Mouse (Mus musculus): ENCODE measurements around the gene Insc. TPM values are rescaled to one million over a fixed set of nuclear protein-coding genes. Genes with fewer than 3 reads are reported as not detected.

Insc gene
- total RNA-seq, 2 experiments from 2014 or later, result 1.8 to 2.0 TPM

DNA sequence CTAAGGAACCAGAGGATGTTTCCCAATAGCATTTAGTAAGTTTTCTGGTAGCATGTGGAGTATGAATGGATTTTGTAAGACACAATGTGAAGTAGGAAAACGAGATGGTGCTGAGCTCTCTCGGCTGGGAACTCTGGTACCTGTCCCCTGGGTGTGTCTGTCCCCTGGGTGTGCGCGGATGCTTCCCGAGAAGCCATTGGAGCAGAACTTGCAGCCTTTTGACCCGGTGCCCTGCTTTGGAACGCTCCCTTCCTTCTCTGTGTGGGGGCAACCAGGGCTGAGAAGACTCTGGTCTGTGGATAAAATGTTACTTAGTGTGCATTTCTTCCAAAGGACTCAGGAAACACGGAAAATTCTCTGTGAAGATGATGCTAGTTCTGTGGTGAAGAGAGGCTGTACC, 75.3 kb downstream of the Insc start:
- DNase-seq (ENCODE audit: low spot score in 2 of 2), result no peak

GRCm38 (mm10) chr7:114822736-114823135, 79.2 kb downstream of the Insc start:
- DNase-seq (ENCODE audit: low spot score in 2 of 2), result no peak

- no peak for DNase-seq (ENCODE audit: low spot score in 2 of 2)
Measured at GRCm38 (mm10) chr7:114827360-114827759, 83.9 kb downstream of the Insc start.

- DNase-seq (ENCODE audit: low spot score in 2 of 2), result peak in 1 of 2 experiments; percentile 28
Measured at GRCm38 (mm10) chr7:114832257-114832940, 88.9 kb downstream of the Insc start.

DNA sequence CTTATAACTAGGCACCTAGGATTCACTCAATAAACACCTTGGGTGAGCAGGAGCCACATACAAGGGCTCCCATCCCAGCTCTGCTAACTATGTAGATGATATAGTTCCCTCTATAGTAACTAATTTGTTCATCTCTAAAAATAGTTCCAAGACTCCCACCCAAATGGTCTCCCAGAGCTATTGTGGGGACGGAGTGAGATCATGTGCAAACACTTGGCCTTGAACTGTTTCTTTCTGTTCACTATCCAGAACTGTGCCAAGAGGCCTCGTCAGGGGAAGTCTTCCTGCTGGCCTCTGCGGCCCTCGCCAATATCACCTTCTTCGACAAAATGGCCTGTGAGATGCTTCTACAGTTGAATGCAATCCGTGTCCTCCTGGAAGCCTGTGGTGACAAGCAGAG, 91.0 kb downstream of the Insc start:
- DNase-seq (ENCODE audit: low spot score in 2 of 2), result no peak

DNA sequence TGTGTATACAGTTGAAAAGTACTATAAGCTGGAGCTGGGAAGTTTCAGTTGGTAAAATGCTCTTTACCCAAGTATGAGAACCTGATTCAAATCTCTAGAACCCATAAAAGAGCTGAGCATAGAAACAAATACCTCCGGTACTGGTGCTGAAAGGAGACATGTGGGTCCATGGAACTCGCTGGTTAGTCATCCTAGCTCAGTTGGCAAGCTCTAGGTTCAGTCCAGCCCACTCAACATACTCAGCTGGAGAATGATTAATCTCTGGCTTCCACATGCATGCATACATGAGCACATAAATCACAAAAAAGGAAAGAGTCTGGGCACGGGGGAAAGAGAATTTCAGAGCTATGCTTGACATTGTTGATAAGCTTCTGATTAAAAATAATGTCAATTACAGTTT, 93.8 kb downstream of the Insc start:
- DNase-seq (ENCODE audit: low spot score in 2 of 2), result no peak

- no peak for DNase-seq (ENCODE audit: low spot score in 2 of 2)
Measured at GRCm38 (mm10) chr7:114840029-114840745, 96.7 kb downstream of the Insc start.

DNA sequence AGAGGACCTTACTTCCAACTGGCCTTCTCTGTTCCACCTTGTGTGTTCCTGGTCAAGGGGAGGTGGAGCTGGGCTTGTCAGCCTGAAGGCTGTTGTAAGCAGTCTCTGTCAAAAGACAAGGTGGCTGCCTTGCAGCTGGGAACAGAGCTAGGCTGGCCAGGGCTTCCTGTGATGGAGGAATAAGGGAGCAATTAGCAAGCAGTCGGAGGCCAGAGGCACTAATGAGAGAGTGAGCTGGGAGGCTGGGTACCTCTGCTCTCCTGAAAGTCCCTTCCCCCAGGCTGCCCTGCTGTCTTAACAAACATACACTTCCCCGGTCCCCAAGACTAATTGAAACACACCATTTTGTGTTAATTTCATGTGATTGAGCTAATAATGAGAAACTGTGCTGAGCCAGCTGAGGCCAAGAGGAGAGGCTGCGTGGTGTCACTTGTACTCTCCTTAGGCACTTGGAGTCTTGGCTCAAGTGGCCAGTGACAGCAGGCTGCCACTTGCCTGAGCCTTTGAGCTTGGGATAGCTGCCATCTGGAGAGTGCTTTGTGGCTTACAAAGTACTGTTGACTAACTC, 99.2 kb downstream of the Insc start:
- peak; percentile 26 to 31 for DNase-seq (ENCODE audit: low spot score in 2 of 2)

- no peak for DNase-seq (ENCODE audit: low spot score in 2 of 2)
Measured at GRCm38 (mm10) chr7:114847179-114847578, 103.7 kb downstream of the Insc start.

DNA sequence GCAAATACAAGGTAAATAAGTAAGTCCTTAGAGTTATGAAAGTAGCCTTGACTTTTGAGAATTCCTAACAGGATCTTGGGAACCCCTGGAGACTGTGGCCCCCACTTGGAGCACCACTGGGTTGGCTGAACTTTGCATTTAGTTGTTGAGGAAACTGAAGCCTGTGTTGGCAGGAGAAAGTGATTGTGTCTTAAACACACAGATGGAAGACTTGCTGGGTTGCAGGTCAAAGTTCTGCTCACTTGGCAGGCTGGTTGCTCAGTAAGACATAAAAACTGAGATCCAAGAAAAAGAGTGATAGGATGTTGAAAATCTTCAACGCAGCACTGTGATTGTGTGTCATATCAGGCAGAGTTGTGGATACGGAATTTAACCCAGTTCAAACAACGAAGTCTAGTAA, 108.9 kb downstream of the Insc start:
- no peak for DNase-seq (ENCODE audit: low spot score in 2 of 2)

DNA sequence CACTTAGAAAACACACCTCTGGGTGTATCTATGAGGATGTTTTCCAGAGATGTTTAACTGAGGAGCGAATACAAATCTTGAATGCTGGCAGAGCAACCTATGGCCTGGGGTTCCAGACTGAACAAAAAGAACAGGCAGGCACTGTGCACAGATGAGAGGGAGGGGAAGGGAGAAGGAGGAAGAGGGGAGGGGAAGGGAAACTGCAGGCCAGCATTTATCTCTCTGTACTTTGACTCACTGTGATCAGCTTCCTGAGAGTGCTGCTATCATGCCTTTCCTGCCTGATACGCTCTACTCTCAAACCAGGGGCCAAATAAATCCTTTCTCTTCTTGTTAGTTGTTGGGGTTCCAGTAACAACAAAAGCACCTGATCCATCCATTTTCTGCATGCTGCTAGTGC, 110.7 kb downstream of the Insc start:
- no peak for DNase-seq (ENCODE audit: low spot score in 2 of 2)

GRCm38 (mm10) chr7:114860858-114861523, 117.5 kb downstream of the Insc start:
- DNase-seq (ENCODE audit: low spot score in 2 of 2), result no peak

DNA sequence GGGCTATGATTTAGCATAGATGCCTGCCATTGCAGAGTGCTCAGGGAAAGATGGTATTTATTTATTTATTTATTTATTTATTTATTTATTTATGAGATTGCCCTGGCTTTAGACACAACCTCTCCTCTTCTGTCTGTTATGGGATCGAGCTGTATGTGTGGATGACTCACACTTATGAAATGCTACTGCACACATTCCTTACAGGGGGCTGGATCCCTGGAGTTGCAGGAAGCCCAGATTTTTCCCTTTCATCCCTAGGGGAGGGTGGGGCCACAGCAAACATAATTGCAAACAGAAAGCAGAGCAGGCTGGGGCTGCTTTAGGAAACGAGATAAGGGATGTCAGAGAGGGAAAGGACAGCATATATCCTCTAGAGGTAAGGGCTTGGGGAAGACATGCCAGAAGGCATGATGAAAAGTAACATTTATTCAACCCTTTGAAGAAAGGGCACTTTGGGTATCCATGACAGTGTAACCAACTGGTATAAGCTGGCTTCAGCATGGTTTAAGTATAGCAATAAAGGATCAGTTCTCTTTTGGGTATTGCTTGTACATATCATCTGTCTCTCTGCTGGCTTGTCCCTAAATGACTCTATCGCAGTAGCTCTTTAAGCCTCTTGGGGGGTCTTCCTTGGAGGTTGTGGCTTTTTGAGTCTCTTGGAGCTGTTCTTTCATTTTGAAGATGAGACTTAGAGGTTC, 130.0 kb downstream of the Insc start:
- no peak for DNase-seq (ENCODE audit: low spot score in 2 of 2)

GRCm38 (mm10) chr7:114874032-114874441, 130.5 kb downstream of the Insc start:
- peak; percentile 63 to 70 for DNase-seq (ENCODE audit: low spot score in 2 of 2)

DNA sequence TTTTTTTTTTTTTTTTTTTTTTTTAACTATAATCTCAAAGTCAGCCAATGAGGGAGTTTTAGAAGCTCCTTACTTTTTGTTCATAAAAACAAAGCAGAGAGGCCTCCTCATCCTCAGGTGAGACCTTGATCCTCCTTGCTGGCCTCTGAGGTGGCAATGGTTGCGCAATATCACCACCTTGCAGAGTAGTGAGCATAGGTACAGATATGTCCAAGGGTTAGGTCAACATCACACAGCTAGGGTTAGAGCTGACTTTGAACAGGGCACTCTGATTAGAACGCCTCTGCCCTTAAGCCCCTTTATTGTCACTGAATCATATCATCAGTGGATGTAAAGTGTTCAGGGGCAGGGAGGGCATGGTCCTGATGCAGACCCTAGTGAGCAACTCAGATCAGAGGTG, 131.1 kb downstream of the Insc start:
- no peak for DNase-seq (ENCODE audit: low spot score in 2 of 2)

GRCm38 (mm10) chr7:114883602-114884001, 140.1 kb downstream of the Insc start:
- DNase-seq (ENCODE audit: low spot score in 2 of 2), result peak; percentile 22 to 37

DNA sequence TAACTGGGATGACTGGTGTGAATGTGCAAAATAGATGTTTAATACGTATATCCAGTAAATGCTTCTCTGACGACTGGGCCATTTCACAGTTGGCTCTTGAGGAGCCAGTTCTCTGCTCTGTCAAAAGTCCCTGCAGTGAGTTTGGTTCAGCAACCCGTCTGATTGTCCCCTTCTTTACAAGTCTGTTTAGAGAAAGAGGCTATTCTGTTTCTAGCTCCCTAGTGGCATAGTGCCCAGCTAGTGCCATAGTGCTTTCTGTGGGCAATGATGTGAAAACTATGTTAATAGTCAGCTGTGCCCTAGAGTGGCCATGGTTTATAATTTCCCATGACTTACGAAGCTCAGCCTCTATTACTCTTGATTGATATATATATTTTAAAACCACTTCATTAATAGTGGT, 143.4 kb downstream of the Insc start:
- no peak for DNase-seq (ENCODE audit: low spot score in 2 of 2)

- no peak for DNase-seq (ENCODE audit: low spot score in 2 of 2)
Measured at GRCm38 (mm10) chr7:114890215-114890614, 146.7 kb downstream of the Insc start.

DNA sequence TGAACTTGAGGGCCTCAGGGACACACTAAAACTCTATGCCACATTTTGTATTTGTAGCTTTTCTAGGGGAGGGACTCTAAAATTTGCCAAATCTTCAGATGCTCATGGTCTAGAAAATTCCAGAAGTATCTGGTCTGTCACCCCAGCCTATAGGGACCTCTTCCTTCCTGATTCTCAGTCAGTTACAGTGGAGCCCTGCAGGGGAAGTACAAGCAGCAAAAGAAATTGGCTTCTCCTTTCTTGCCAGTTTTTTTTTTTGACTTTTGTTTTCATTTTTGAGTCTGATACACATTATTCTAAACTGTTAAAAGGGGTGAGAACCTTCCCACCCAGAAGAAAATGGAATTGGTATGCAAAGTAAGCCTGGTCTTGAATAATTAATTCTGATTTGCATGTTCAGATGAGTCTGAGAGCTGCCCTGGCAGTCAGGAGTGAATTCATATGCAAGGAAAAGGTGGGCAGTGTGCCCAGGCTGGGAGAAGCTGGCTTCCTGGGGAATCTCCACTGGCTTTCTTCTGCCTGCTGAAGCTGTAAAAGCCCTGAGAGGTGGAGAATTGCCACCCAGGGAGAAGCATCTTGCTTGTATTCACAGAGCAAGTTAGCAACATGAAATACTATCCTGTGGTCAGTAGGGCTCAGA, 149.2 kb downstream of the Insc start:
- peak; percentile 35 to 66 for DNase-seq (ENCODE audit: low spot score in 2 of 2)

GRCm38 (mm10) chr7:114893889-114894288, 150.4 kb downstream of the Insc start:
- DNase-seq (ENCODE audit: low spot score in 2 of 2), result no peak

Data from layer of hippocampus, postnatal 10 days (tissue).